Mouse (Mus musculus): ENCODE data around the gene Cyb5r2. TPM values are rescaled to one million over a fixed set of nuclear protein-coding genes. Genes with fewer than 3 reads are reported as not detected.

The Cyb5r2 gene
- polyA plus RNA-seq, 1 experiment from 2014 or later: 0.08 TPM

- WGBS: 0% methylated on average over 3 of the region's 3 CpGs
Observed at GRCm38 (mm10) chr7:107749270-107749669, 8.6 kb downstream of the Cyb5r2 start.

GRCm38 (mm10) chr7:107747954-107748353 is 9.9 kb downstream of the Cyb5r2 start:
- Histone ChIP-seq H3K4me2 (replicated peaks) (no peak overlapping the region), H3K4me3 (replicated peaks) (no peak overlapping the region), H3K9me3 (no peaks in the 10 kb centered on the region), H3K36me3 (no peaks in the 10 kb centered on the region), H3K27ac (no peak overlapping the region), H3K27me3 (no peaks in the 10 kb centered on the region), H3K4me1 (replicated peaks) (no peaks in the 10 kb centered on the region), H3K9ac (replicated peaks) (no peak overlapping the region)
- 23% methylated on average over 2 of the region's 2 CpGs for whole genome bisulfite sequencing
- ATAC-seq: peak; percentile 31; the same call in 1 of the 2 replicates

More at GRCm38 (mm10) chr7:107749270-107749669, 8.6 kb downstream of the Cyb5r2 start:
- no peaks in the 10 kb centered on the region for H3K4me1 ChIP-seq (replicated peaks)
- H3K36me3 ChIP-seq: no peaks in the 10 kb centered on the region
- no peak overlapping the region for H3K27ac ChIP-seq
- no peak overlapping the region for H3K4me2 ChIP-seq (replicated peaks)
- H3K4me3 ChIP-seq (replicated peaks): no peak overlapping the region
- H3K9ac ChIP-seq (replicated peaks): no peak overlapping the region
- H3K27me3 ChIP-seq: no peaks in the 10 kb centered on the region
- H3K9me3 ChIP-seq: no peaks in the 10 kb centered on the region
- ATAC-seq: peak; percentile 27; the same call in 1 of the 2 replicates

GRCm38 (mm10) chr7:107747476-107747875 is 10.4 kb downstream of the Cyb5r2 start:
- Histone ChIP-seq H3K4me1 (replicated peaks) (no peaks in the 10 kb centered on the region), H3K9me3 (no peaks in the 10 kb centered on the region), H3K9ac (replicated peaks) (no peak overlapping the region), H3K4me2 (replicated peaks) (no peak overlapping the region), H3K27ac (no peak overlapping the region), H3K36me3 (no peaks in the 10 kb centered on the region), H3K27me3 (no peaks in the 10 kb centered on the region), H3K4me3 (replicated peaks) (no peak overlapping the region)
- 90% methylated on average over 9 of the region's 9 CpGs for WGBS
- ATAC-seq: no peak

GRCm38 (mm10) chr7:107746036-107746435 is 11.8 kb downstream of the Cyb5r2 start:
- 93% methylated on average over 8 of the region's 8 CpGs for WGBS
- no peak for ATAC-seq
- Histone ChIP-seq H3K4me1 (replicated peaks) (no peaks in the 10 kb centered on the region), H3K36me3 (no peaks in the 10 kb centered on the region), H3K4me2 (replicated peaks) (no peak overlapping the region), H3K27me3 (no peaks in the 10 kb centered on the region), H3K4me3 (replicated peaks) (no peak overlapping the region), H3K9me3 (no peaks in the 10 kb centered on the region), H3K27ac (no peak overlapping the region), H3K9ac (replicated peaks) (no peak overlapping the region)

- no peaks in the 10 kb centered on the region for H3K36me3 ChIP-seq
- no peak for ATAC-seq
- no peak overlapping the region for H3K4me3 ChIP-seq (replicated peaks)
- no peak overlapping the region for H3K4me2 ChIP-seq (replicated peaks)
- no peaks in the 10 kb centered on the region for H3K4me1 ChIP-seq (replicated peaks)
- WGBS: 74% methylated on average over 2 of the region's 2 CpGs
- H3K27ac ChIP-seq: no peak overlapping the region
- no peak overlapping the region for H3K9ac ChIP-seq (replicated peaks)
- H3K27me3 ChIP-seq: no peaks in the 10 kb centered on the region
- no peaks in the 10 kb centered on the region for H3K9me3 ChIP-seq
Observed at GRCm38 (mm10) chr7:107745111-107745510, 12.7 kb downstream of the Cyb5r2 start.

GRCm38 (mm10) chr7:107744454-107744853 is 13.4 kb downstream of the Cyb5r2 start:
- Histone ChIP-seq H3K9ac (replicated peaks) (no peak overlapping the region), H3K9me3 (no peaks in the 10 kb centered on the region), H3K27ac (no peak overlapping the region), H3K4me2 (replicated peaks) (no peak overlapping the region), H3K4me3 (replicated peaks) (no peak overlapping the region), H3K27me3 (no peaks in the 10 kb centered on the region), H3K36me3 (no peaks in the 10 kb centered on the region), H3K4me1 (replicated peaks) (no peaks in the 10 kb centered on the region)
- WGBS: 93% methylated on average over 4 of the region's 4 CpGs
- ATAC-seq: no peak

GRCm38 (mm10) chr7:107742963-107743465 is 14.8 kb downstream of the Cyb5r2 start:
- H3K27me3 ChIP-seq: no peaks in the 10 kb centered on the region
- no peak for ATAC-seq
- no peaks in the 10 kb centered on the region for H3K9me3 ChIP-seq
- no peak overlapping the region for H3K4me2 ChIP-seq (replicated peaks)
- WGBS: 86% methylated on average over 10 of the region's 10 CpGs
- H3K9ac ChIP-seq (replicated peaks): no peak overlapping the region
- H3K36me3 ChIP-seq: no peaks in the 10 kb centered on the region
- H3K27ac ChIP-seq: no peak overlapping the region
- H3K4me1 ChIP-seq (replicated peaks): no peaks in the 10 kb centered on the region
- no peak overlapping the region for H3K4me3 ChIP-seq (replicated peaks)

GRCm38 (mm10) chr7:107738726-107739125 is 19.1 kb downstream of the Cyb5r2 start:
- Histone ChIP-seq H3K4me3 (replicated peaks) (no peak overlapping the region), H3K9me3 (no peaks in the 10 kb centered on the region), H3K27me3 (no peaks in the 10 kb centered on the region), H3K4me2 (replicated peaks) (no peak overlapping the region), H3K9ac (replicated peaks) (no peak overlapping the region), H3K4me1 (replicated peaks) (no peaks in the 10 kb centered on the region), H3K36me3 (no peaks in the 10 kb centered on the region), H3K27ac (no peak overlapping the region)
- WGBS: 35% methylated on average over 2 of the region's 2 CpGs
- ATAC-seq: 0 out of 2 replicates have a peak, but pooled peaks have one; percentile 45

GRCm38 (mm10) chr7:107733162-107733561 is 24.7 kb downstream of the Cyb5r2 start:
- Histone ChIP-seq H3K4me1 (replicated peaks) (no peaks in the 10 kb centered on the region), H3K9ac (replicated peaks) (no peak overlapping the region), H3K36me3 (no peaks in the 10 kb centered on the region), H3K27ac (no peak overlapping the region), H3K4me2 (replicated peaks) (no peak overlapping the region), H3K27me3 (no peaks in the 10 kb centered on the region), H3K9me3 (no peaks in the 10 kb centered on the region), H3K4me3 (replicated peaks) (no peak overlapping the region)
- ATAC-seq: no peak
- WGBS: 77% methylated on average over 2 of the region's 2 CpGs

GRCm38 (mm10) chr7:107730587-107730986 is 27.2 kb downstream of the Cyb5r2 start:
- H3K27ac ChIP-seq: no peak overlapping the region
- H3K4me1 ChIP-seq (replicated peaks): no peaks in the 10 kb centered on the region
- H3K27me3 ChIP-seq: no peaks in the 10 kb centered on the region
- H3K9ac ChIP-seq (replicated peaks): no peak overlapping the region
- ATAC-seq: no peak
- no peaks in the 10 kb centered on the region for H3K36me3 ChIP-seq
- 81% methylated on average over 10 of the region's 10 CpGs for WGBS
- H3K4me3 ChIP-seq (replicated peaks): no peak overlapping the region
- H3K4me2 ChIP-seq (replicated peaks): no peak overlapping the region
- H3K9me3 ChIP-seq: no peaks in the 10 kb centered on the region

GRCm38 (mm10) chr7:107727538-107727937 is 30.3 kb downstream of the Cyb5r2 start:
- WGBS: 81% methylated on average over 3 of the region's 3 CpGs

GRCm38 (mm10) chr7:107722536-107722935 is 35.3 kb downstream of the Cyb5r2 start:
- no peak overlapping the region for H3K4me2 ChIP-seq (replicated peaks)
- no peaks in the 10 kb centered on the region for H3K36me3 ChIP-seq
- H3K9ac ChIP-seq (replicated peaks): no peak overlapping the region
- H3K4me3 ChIP-seq (replicated peaks): no peak overlapping the region
- H3K27me3 ChIP-seq: no peaks in the 10 kb centered on the region
- 98% methylated on average over 4 of the region's 4 CpGs for WGBS
- ATAC-seq: no peak
- no peaks in the 10 kb centered on the region for H3K9me3 ChIP-seq
- no peaks in the 10 kb centered on the region for H3K4me1 ChIP-seq (replicated peaks)
- no peak overlapping the region for H3K27ac ChIP-seq

More at GRCm38 (mm10) chr7:107727538-107727937, 30.3 kb downstream of the Cyb5r2 start:
- Histone ChIP-seq H3K27me3 (no peaks in the 10 kb centered on the region), H3K9ac (replicated peaks) (no peak overlapping the region), H3K4me2 (replicated peaks) (no peak overlapping the region), H3K4me1 (replicated peaks) (no peaks in the 10 kb centered on the region), H3K27ac (no peak overlapping the region), H3K9me3 (no peaks in the 10 kb centered on the region), H3K4me3 (replicated peaks) (no peak overlapping the region), H3K36me3 (no peaks in the 10 kb centered on the region)
- no peak for ATAC-seq

- Histone ChIP-seq H3K27me3 (no peaks in the 10 kb centered on the region), H3K9ac (replicated peaks) (no peak overlapping the region), H3K27ac (no peak overlapping the region), H3K9me3 (no peaks in the 10 kb centered on the region), H3K4me1 (replicated peaks) (no peaks in the 10 kb centered on the region), H3K4me2 (replicated peaks) (no peak overlapping the region), H3K4me3 (replicated peaks) (no peak overlapping the region), H3K36me3 (no peaks in the 10 kb centered on the region)
- no peak for ATAC-seq
- WGBS: 92% methylated on average over 1 of the region's 1 CpGs
Observed at GRCm38 (mm10) chr7:107720771-107721170, 37.1 kb downstream of the Cyb5r2 start.
